Mouse (Mus musculus): ENCODE data around the gene Gm11168. TPM values are rescaled to one million over a fixed set of nuclear protein-coding genes. Genes with fewer than 3 reads are reported as not detected.
"Not testable (repeated sequence)": the region's sequence is repeated elsewhere in the genome, so short reads cannot be mapped to it uniquely, and the experiment has no call there.

Gm11168 gene
- total and polyA plus RNA-seq, 3 experiments, result not detected

DNA sequence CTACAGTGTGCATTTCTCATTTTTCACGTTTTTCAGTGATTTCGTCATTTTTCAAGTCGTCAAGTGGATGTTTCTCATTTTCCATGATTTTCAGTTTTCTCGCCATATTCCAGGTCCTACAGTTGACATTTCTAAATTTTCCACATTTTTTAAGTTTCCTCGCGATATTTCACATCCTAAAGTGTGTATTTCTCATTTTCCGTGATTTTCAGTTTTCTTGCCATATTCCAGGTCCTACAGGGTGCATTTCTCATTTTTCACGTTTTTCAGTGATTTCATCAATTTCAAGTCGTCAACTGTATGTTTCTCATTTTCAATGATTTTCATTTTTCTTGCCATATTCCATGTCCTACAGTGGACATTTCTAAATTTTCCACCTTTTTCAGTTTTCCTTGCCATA is 14.0 kb downstream of the Gm11168 start, which contains the start of gene Gm10719:
TSS of gene Gm10719 (plus strand) at position 301 of the 400 bp plus-strand sequence.
- H3K36me3 ChIP-seq (replicated peaks in 1 of 2; ENCODE audit: control insufficient read depth in 1 of 2, insufficient read depth in 1 of 2, low read length in 1 of 2); H3K27me3 ChIP-seq (replicated peaks); H3K4me2 ChIP-seq (ENCODE audit: insufficient read depth, low read depth, poor library complexity, severe bottlenecking); H3K9me3 ChIP-seq (replicated peaks; ENCODE audit: low read length); H3K4me3 ChIP-seq (replicated peaks in 1 of 3; ENCODE audit: low read depth in 2 of 3, low read length in 2 of 3, poor library complexity in 1 of 3); DNase-seq (ENCODE audit: extremely low read depth); H3K9ac ChIP-seq (ENCODE audit: insufficient read depth, low read depth); H3K79me2 ChIP-seq (replicated peaks; ENCODE audit: control insufficient read depth, extremely low read depth, insufficient read depth, poor library complexity, severe bottlenecking); H3K4me1 ChIP-seq (ENCODE audit: control insufficient read depth in 1 of 2, insufficient read depth in 2 of 2); H3K27ac ChIP-seq (ENCODE audit: insufficient read depth, low read depth); in situ Hi-C loops (cut with MboI; ENCODE audit: low pct_ligation_motif_present, low pct_unique_long_range_greater_than_20kb, low sequenced_read_pairs); dilution Hi-C loops (cut with MboI; ENCODE audit: extremely low pct_ligation_motif_present, extremely low pct_unique_long_range_greater_than_20kb, low sequenced_read_pairs): not testable (repeated sequence)

- H3K27ac ChIP-seq (ENCODE audit: insufficient read depth, low read depth); H3K4me3 ChIP-seq (replicated peaks in 1 of 3; ENCODE audit: low read depth in 2 of 3, low read length in 2 of 3, poor library complexity in 1 of 3); H3K4me2 ChIP-seq (ENCODE audit: insufficient read depth, low read depth, poor library complexity, severe bottlenecking); H3K4me1 ChIP-seq (ENCODE audit: control insufficient read depth in 1 of 2, insufficient read depth in 2 of 2); H3K9ac ChIP-seq (ENCODE audit: insufficient read depth, low read depth); DNase-seq (ENCODE audit: extremely low read depth); H3K9me3 ChIP-seq (replicated peaks; ENCODE audit: low read length); H3K36me3 ChIP-seq (replicated peaks in 1 of 2; ENCODE audit: control insufficient read depth in 1 of 2, insufficient read depth in 1 of 2, low read length in 1 of 2); H3K27me3 ChIP-seq (replicated peaks); in situ Hi-C loops (cut with MboI; ENCODE audit: low pct_ligation_motif_present, low pct_unique_long_range_greater_than_20kb, low sequenced_read_pairs); dilution Hi-C loops (cut with MboI; ENCODE audit: extremely low pct_ligation_motif_present, extremely low pct_unique_long_range_greater_than_20kb, low sequenced_read_pairs); H3K79me2 ChIP-seq (replicated peaks; ENCODE audit: control insufficient read depth, extremely low read depth, insufficient read depth, poor library complexity, severe bottlenecking): not testable (repeated sequence)
Measured at GRCm38 (mm10) chr9:3018944-3019343, 15.8 kb downstream of the Gm11168 start.

DNA sequence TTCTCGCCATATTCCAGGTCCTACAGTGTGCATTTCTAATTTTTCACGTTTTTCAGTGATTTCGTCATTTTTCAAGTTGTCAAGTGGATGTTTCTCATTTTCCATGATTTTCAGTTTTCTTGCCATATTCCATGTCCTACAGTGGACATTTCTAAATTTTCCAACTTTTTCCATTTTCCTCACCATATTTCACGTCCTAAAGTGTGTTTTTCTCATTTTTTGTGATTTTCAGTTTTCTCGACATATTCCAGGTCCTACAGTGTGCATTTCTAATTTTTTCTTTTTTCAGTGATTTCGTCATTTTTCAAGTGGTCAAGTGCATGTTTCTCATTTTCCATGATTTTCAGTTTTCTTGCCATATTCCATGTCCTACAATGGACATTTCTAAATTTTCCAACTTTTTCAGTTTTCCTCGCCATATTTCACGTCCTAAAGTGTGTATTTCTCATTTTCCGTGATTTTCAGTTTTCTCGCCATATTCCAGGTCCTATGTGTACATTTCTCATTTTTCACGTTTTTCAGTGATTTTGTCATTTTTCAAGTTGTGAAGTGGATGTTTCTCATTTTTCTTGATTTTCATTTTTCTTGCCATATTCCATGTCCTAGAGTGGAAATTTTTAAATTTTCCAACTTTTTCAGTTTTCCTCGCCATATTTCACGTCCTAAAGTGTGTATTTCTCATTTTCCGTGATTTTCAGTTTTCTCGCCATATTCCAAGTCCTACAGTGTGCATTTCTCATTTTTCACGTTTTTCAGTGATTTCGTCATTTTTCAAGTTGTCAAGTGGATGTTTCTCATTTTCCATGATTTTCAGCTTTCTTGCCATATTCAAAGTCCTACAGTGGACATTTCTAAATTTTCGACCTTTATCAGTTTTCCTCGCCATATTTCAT is 16.9 kb downstream of the Gm11168 start:
- H3K27ac ChIP-seq (ENCODE audit: insufficient read depth, low read depth); DNase-seq (ENCODE audit: extremely low read depth); H3K9ac ChIP-seq (ENCODE audit: insufficient read depth, low read depth); H3K36me3 ChIP-seq (replicated peaks in 1 of 2; ENCODE audit: control insufficient read depth in 1 of 2, insufficient read depth in 1 of 2, low read length in 1 of 2); in situ Hi-C loops (cut with MboI; ENCODE audit: low pct_ligation_motif_present, low pct_unique_long_range_greater_than_20kb, low sequenced_read_pairs); H3K9me3 ChIP-seq (replicated peaks; ENCODE audit: low read length); H3K4me3 ChIP-seq (replicated peaks in 1 of 3; ENCODE audit: low read depth in 2 of 3, low read length in 2 of 3, poor library complexity in 1 of 3); H3K4me1 ChIP-seq (ENCODE audit: control insufficient read depth in 1 of 2, insufficient read depth in 2 of 2); H3K79me2 ChIP-seq (replicated peaks; ENCODE audit: control insufficient read depth, extremely low read depth, insufficient read depth, poor library complexity, severe bottlenecking); H3K4me2 ChIP-seq (ENCODE audit: insufficient read depth, low read depth, poor library complexity, severe bottlenecking); dilution Hi-C loops (cut with MboI; ENCODE audit: extremely low pct_ligation_motif_present, extremely low pct_unique_long_range_greater_than_20kb, low sequenced_read_pairs); H3K27me3 ChIP-seq (replicated peaks): not testable (repeated sequence)

- dilution Hi-C loops (cut with MboI; ENCODE audit: extremely low pct_ligation_motif_present, extremely low pct_unique_long_range_greater_than_20kb, low sequenced_read_pairs); H3K27me3 ChIP-seq (replicated peaks); DNase-seq (ENCODE audit: extremely low read depth): not testable (repeated sequence)
Measured at GRCm38 (mm10) chr9:3022316-3023008, 19.3 kb downstream of the Gm11168 start.

DNA sequence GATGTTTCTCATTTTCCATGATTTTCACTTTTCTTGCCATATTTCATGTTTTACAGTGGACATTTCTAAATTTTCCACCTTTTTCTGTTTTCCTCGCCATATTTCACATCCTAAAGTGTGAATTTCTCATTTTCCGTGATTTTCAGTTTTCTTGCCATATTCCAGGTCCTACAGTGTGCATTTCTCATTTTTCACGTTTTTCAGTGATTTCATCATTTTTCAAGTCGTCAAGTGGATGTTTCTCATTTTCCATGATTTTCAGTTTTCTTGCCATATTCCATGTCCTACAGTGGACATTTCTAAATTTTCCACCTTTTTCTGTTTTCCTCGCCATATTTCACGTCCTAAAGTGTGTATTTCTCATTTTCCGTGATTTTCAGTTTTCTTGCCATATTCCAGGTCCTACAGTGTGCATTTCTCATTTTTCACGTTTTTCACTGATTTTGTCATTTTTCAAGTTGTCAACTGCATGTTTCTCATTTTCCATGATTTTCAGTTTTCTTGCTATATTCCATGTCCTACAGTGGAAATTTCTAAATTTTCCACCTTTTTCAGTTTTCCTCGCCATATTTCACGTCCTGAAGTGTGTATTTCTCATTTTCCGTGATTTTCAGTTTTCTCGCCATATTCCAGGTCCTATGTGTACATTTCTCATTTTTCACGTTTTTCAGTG is 20.3 kb downstream of the Gm11168 start, which contains the start of gene Gm10718:
TSS of gene Gm10718 (plus strand) at position 236 of the 673 bp plus-strand sequence.
- H3K4me2 ChIP-seq (ENCODE audit: insufficient read depth, low read depth, poor library complexity, severe bottlenecking); H3K9ac ChIP-seq (ENCODE audit: insufficient read depth, low read depth); DNase-seq (ENCODE audit: extremely low read depth); H3K9me3 ChIP-seq (replicated peaks; ENCODE audit: low read length); dilution Hi-C loops (cut with MboI; ENCODE audit: extremely low pct_ligation_motif_present, extremely low pct_unique_long_range_greater_than_20kb, low sequenced_read_pairs); H3K36me3 ChIP-seq (replicated peaks in 1 of 2; ENCODE audit: control insufficient read depth in 1 of 2, insufficient read depth in 1 of 2, low read length in 1 of 2); H3K4me3 ChIP-seq (replicated peaks in 1 of 3; ENCODE audit: low read depth in 2 of 3, low read length in 2 of 3, poor library complexity in 1 of 3); H3K27ac ChIP-seq (ENCODE audit: insufficient read depth, low read depth); in situ Hi-C loops (cut with MboI; ENCODE audit: low pct_ligation_motif_present, low pct_unique_long_range_greater_than_20kb, low sequenced_read_pairs); H3K4me1 ChIP-seq (ENCODE audit: control insufficient read depth in 1 of 2, insufficient read depth in 2 of 2); H3K79me2 ChIP-seq (replicated peaks; ENCODE audit: control insufficient read depth, extremely low read depth, insufficient read depth, poor library complexity, severe bottlenecking); H3K27me3 ChIP-seq (replicated peaks): not testable (repeated sequence)

More at GRCm38 (mm10) chr9:3022316-3023008, 19.3 kb downstream of the Gm11168 start:
- H3K9ac ChIP-seq (ENCODE audit: insufficient read depth, low read depth); H3K4me3 ChIP-seq (replicated peaks in 1 of 3; ENCODE audit: low read depth in 2 of 3, low read length in 2 of 3, poor library complexity in 1 of 3); H3K79me2 ChIP-seq (replicated peaks; ENCODE audit: control insufficient read depth, extremely low read depth, insufficient read depth, poor library complexity, severe bottlenecking); H3K27ac ChIP-seq (ENCODE audit: insufficient read depth, low read depth); H3K4me2 ChIP-seq (ENCODE audit: insufficient read depth, low read depth, poor library complexity, severe bottlenecking); H3K9me3 ChIP-seq (replicated peaks; ENCODE audit: low read length); H3K36me3 ChIP-seq (replicated peaks in 1 of 2; ENCODE audit: control insufficient read depth in 1 of 2, insufficient read depth in 1 of 2, low read length in 1 of 2); H3K4me1 ChIP-seq (ENCODE audit: control insufficient read depth in 1 of 2, insufficient read depth in 2 of 2); in situ Hi-C loops (cut with MboI; ENCODE audit: low pct_ligation_motif_present, low pct_unique_long_range_greater_than_20kb, low sequenced_read_pairs): not testable (repeated sequence)
